Mouse (Mus musculus) forebrain, embryonic 10.5 days (tissue): ENCODE data around the gene Vps25. TPM values are rescaled to one million over a fixed set of nuclear protein-coding genes. Genes with fewer than 3 reads are reported as not detected.

Experiments used
- DNase-seq: peaks from one replicate; pipeline ENCODE4 v3.0.0-alpha.2; 2017; ENCODE audit warnings: low spot score; ENCODE audit errors: extremely low spot score
- H3K27ac ChIP-seq: fragments of 300-500 bp; sonication (generic); 2 replicates; pipeline ENCODE4 v1.5.1; 2016; ENCODE audit warnings: mild to moderate bottlenecking
- H3K27me3 ChIP-seq: fragments of 300-500 bp; sonication (generic); 2 replicates; pipeline ENCODE4 v1.6.1; 2016; ENCODE audit warnings: mild to moderate bottlenecking; ENCODE audit not compliant: poor library complexity, severe bottlenecking
- H3K36me3 ChIP-seq: fragments of 300-500 bp; sonication (generic); replicated peaks from 2 replicates; pipeline ENCODE4 v1.6.1; 2016; ENCODE audit warnings: mild to moderate bottlenecking, moderate library complexity
- H3K4me1 ChIP-seq: fragments of 300-500 bp; sonication (generic); 2 replicates; pipeline ENCODE4 v1.6.1; 2016
- H3K4me3 ChIP-seq: fragments of 300-500 bp; sonication (generic); 2 replicates; pipeline ENCODE4 v1.5.1; 2016; ENCODE audit warnings: mild to moderate bottlenecking, moderate library complexity
- H3K9me3 ChIP-seq: fragments of 300-500 bp; sonication (generic); 2 replicates; pipeline ENCODE4 v1.6.1; 2016; ENCODE audit warnings: mild to moderate bottlenecking, moderate library complexity
- WGBS: fragments of 180-500 bp; shearing (Covaris S2); methylation state at CpG from one replicate; pipeline ENCODE4 v1.1.7; 2016; 5-methylcytosine and 5-hydroxymethylcytosine counted together
- polyA plus RNA-seq: library from polyadenylated mRNA; unstranded; fragments of >200 nt; fragmentation: Nextera tagmentation; extraction: Ambion mirVana; gene quantifications from 2 replicates; pipeline ENCODE4 v1.2.1, GENCODE M21; 2016

The Vps25 gene
- polyA plus RNA-seq, 1 experiment from 2014 or later, result 128 TPM

- H3K27me3 ChIP-seq, result peaks cover 95% of the 10 kb centered on the region
- H3K4me3 ChIP-seq, result peak overlapping the region; percentile 42
- no peaks in the 10 kb centered on the region for H3K9me3 ChIP-seq
- WGBS, result 16% methylated on average over 6 of the region's 6 CpGs
- peaks cover 60% of the 10 kb centered on the region for H3K4me1 ChIP-seq
- DNase-seq, result no peak
- no peaks in the 10 kb centered on the region for H3K36me3 ChIP-seq
- H3K27ac ChIP-seq, result no peak overlapping the region
These were observed 12.4 kb downstream of the Vps25 start for GRCm38 (mm10) chr11:101265906-101266305.

GRCm38 (mm10) chr11:101269577-101270116 is 16.1 kb downstream of the Vps25 start:
- H3K9me3 ChIP-seq, result no peaks in the 10 kb centered on the region
- H3K27me3 ChIP-seq, result peaks cover 57% of the 10 kb centered on the region
- H3K27ac ChIP-seq, result no peak overlapping the region
- DNase-seq, result no peak
- no peaks in the 10 kb centered on the region for H3K36me3 ChIP-seq
- H3K4me1 ChIP-seq, result peaks cover 25% of the 10 kb centered on the region
- 45% methylated on average over 10 of the region's 10 CpGs for WGBS
- no peak overlapping the region for H3K4me3 ChIP-seq

GRCm38 (mm10) chr11:101272446-101272845 is 18.9 kb downstream of the Vps25 start:
- DNase-seq, result no peak
- Histone ChIP-seq H3K4me3 (no peak overlapping the region), H3K27ac (no peak overlapping the region), H3K27me3 (peaks cover 55% of the 10 kb centered on the region), H3K4me1 (peaks cover 28% of the 10 kb centered on the region), H3K36me3 (peaks cover 16% of the 10 kb centered on the region), H3K9me3 (no peaks in the 10 kb centered on the region)
- whole genome bisulfite sequencing, result 92% methylated on average over 3 of the region's 3 CpGs

DNA sequence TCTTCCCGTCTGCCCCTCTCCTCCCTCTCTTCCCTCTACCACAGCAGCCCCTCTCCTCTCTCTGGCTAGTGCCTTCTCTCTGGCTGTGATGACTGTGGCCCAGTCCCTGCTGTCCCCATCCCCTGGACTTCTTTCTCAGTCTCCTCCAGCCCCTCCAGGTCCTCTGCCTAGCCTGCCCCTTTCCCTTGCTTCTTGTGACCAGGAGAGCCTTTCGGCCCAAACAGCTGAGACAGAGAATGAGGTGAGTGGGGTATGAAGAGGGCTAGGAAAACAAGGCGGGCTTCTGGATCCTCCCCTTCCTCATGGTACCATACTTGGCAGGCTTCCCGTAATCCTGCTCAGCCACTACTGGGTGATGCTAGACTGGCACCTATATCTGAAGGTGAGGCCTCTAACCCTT is 21.8 kb downstream of the Vps25 start:
- Histone ChIP-seq H3K9me3 (no peaks in the 10 kb centered on the region), H3K4me3 (no peak overlapping the region), H3K27ac (peak overlapping the region; percentile 51; the same call in 1 of the 2 replicates), H3K36me3 (peaks cover 18% of the 10 kb centered on the region), H3K4me1 (peaks cover 36% of the 10 kb centered on the region), H3K27me3 (peaks cover 43% of the 10 kb centered on the region)
- no peak for DNase-seq
- 76% methylated on average over 4 of the region's 4 CpGs for WGBS

- 29% methylated on average over 27 of the region's 27 CpGs for WGBS
- H3K36me3 ChIP-seq, result peaks cover 18% of the 10 kb centered on the region
- peak overlapping the region; percentile 89 for H3K4me3 ChIP-seq
- 0 out of 2 replicates have a peak overlapping the region, but pooled peaks have one; percentile 35 for H3K27ac ChIP-seq
- no peaks in the 10 kb centered on the region for H3K9me3 ChIP-seq
- peaks cover 36% of the 10 kb centered on the region for H3K4me1 ChIP-seq
- no peak for DNase-seq
- H3K27me3 ChIP-seq, result peaks cover 54% of the 10 kb centered on the region
These were observed 23.0 kb downstream of the Vps25 start for GRCm38 (mm10) chr11:101276319-101277070.

GRCm38 (mm10) chr11:101277381-101278222 is 24.1 kb downstream of the Vps25 start:
- Histone ChIP-seq H3K4me3 (peak overlapping the region; percentile 89), H3K36me3 (peaks cover 18% of the 10 kb centered on the region), H3K4me1 (peaks cover 39% of the 10 kb centered on the region), H3K27ac (peak overlapping the region; percentile 89), H3K9me3 (no peaks in the 10 kb centered on the region), H3K27me3 (peaks cover 59% of the 10 kb centered on the region)
- DNase-seq, result no peak
- 83% methylated on average over 12 of the region's 12 CpGs for WGBS

DNA sequence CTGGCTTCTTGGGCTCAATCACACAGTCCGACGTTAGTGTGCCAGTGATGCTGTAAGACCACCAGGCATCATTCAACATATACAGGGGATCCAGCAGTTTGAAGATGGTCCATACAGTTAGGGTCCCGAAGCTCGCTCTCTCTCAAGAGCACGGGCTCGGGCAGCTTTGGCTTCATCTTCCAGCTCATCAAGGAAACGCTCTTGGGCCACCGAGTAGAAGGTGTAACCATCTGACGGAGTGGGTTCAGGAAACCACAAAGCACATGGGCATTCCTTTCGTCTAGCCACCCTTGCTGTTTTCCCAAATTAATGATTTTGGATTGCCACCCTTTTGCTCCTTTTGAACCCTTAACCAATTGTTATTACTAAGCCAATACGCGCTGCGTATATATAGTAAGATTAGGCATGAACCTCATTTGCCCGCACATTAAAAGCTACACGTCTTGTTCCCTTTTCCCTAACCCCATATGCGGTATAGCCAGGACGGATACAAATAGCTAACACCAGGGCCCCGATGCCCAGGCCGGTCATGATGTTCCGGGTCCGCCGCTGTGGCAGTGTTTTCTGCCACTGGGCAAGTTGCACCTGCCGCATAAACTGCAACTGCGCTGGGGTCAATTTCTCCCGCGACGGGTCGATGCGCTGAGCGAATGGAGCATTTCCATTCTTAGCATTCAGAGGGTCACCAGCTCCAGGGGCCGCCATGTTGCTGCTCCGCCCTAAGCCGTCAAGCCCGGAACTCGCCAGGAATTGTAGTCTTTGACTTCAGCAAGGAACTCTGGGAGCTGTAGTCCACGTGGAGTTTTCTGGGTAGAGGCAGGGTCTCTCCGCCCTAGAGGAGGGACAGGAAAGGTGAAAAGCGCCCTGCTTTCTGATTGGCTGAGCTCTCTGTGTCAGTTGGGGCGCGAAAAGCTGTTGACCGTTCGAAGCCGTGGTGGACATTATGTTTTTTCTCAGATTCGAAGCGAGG is 25.0 kb downstream of the Vps25 start, which contains the start of the genes Cntd1 and Coa3:
TSS of gene Cntd1 (plus strand) at position 790 of the 970 bp plus-strand sequence.
TSS of gene Coa3 (minus strand) at position 892 of the 970 bp plus-strand sequence.
- H3K36me3 ChIP-seq, result peaks cover 18% of the 10 kb centered on the region
- whole genome bisulfite sequencing, result 12% methylated on average over 45 of the region's 45 CpGs
- peaks cover 48% of the 10 kb centered on the region for H3K4me1 ChIP-seq
- peak within 1 kb of the TSS; percentile 89 for H3K4me3 ChIP-seq
- no peaks in the 10 kb centered on the region for H3K9me3 ChIP-seq
- H3K27me3 ChIP-seq, result peaks cover 62% of the 10 kb centered on the region
- DNase-seq, result peak; percentile 89
- H3K27ac ChIP-seq, result peak within 1 kb of the TSS; percentile 89

GRCm38 (mm10) chr11:101279193-101279569 is 25.7 kb downstream of the Vps25 start:
- H3K4me1 ChIP-seq, result peaks cover 54% of the 10 kb centered on the region
- no peak for DNase-seq
- peak overlapping the region; percentile 89 for H3K4me3 ChIP-seq
- no peaks in the 10 kb centered on the region for H3K9me3 ChIP-seq
- WGBS, result 63% methylated on average over 14 of the region's 14 CpGs
- H3K36me3 ChIP-seq, result peaks cover 18% of the 10 kb centered on the region
- peak overlapping the region; percentile 89 for H3K27ac ChIP-seq
- peaks cover 66% of the 10 kb centered on the region for H3K27me3 ChIP-seq

GRCm38 (mm10) chr11:101280837-101281236 is 27.3 kb downstream of the Vps25 start:
- peaks cover 51% of the 10 kb centered on the region for H3K4me1 ChIP-seq
- no peak overlapping the region for H3K27ac ChIP-seq
- peaks cover 22% of the 10 kb centered on the region for H3K36me3 ChIP-seq
- DNase-seq, result no peak
- no peaks in the 10 kb centered on the region for H3K9me3 ChIP-seq
- H3K4me3 ChIP-seq, result no peak overlapping the region
- WGBS, result 54% methylated on average over 7 of the region's 7 CpGs
- peaks cover 63% of the 10 kb centered on the region for H3K27me3 ChIP-seq

DNA sequence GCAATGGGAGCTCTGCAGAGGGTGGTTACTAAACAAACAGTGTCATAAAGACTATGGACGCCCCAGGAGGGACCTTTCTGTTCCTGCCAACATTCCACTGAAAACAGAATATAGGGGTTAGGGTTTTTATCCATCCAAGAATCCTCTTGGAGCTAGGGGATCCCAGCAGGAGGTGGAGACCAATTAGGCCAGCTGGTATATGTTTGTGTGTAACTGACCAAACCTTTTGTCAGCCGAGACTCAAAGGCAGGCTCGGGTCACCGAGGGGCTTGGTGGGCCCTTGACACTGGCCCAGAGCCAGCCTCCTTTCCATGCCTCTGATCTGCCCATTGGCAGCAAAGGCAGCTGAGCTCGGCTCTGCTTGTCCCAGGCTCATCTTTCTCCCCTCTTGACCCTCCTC is 29.4 kb downstream of the Vps25 start:
- H3K4me3 ChIP-seq, result 0 out of 2 replicates have a peak overlapping the region, but pooled peaks have one; percentile 14
- H3K36me3 ChIP-seq, result peaks cover 23% of the 10 kb centered on the region
- H3K4me1 ChIP-seq, result peaks cover 31% of the 10 kb centered on the region
- DNase-seq, result no peak
- peaks cover 44% of the 10 kb centered on the region for H3K27me3 ChIP-seq
- WGBS, result 17% methylated on average over 5 of the region's 5 CpGs
- peak overlapping the region; percentile 35; the same call in 1 of the 2 replicates for H3K27ac ChIP-seq
- no peaks in the 10 kb centered on the region for H3K9me3 ChIP-seq

DNA sequence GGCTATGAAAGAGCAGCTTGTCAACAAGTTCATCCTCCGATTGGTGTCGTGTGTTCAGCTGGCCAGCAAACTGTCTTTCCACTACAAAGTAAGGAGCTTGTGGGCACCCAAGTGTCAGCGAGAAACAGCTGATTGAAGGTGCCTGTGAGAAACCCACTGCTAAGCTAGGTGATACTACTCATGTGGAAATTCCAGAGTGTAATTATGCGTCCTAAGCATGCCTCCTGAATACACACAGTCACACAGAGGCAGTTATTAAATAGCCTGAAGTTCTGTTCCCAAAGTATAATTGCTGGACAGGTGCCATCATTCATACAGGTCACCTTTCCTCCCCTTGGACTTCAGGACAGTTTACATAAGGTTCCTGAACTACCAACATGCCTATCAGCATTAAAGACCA is 30.3 kb downstream of the Vps25 start:
- no peak overlapping the region for H3K27ac ChIP-seq
- peaks cover 44% of the 10 kb centered on the region for H3K27me3 ChIP-seq
- peaks cover 32% of the 10 kb centered on the region for H3K36me3 ChIP-seq
- no peaks in the 10 kb centered on the region for H3K9me3 ChIP-seq
- 81% methylated on average over 4 of the region's 4 CpGs for WGBS
- peaks cover 25% of the 10 kb centered on the region for H3K4me1 ChIP-seq
- DNase-seq, result no peak
- no peak overlapping the region for H3K4me3 ChIP-seq

DNA sequence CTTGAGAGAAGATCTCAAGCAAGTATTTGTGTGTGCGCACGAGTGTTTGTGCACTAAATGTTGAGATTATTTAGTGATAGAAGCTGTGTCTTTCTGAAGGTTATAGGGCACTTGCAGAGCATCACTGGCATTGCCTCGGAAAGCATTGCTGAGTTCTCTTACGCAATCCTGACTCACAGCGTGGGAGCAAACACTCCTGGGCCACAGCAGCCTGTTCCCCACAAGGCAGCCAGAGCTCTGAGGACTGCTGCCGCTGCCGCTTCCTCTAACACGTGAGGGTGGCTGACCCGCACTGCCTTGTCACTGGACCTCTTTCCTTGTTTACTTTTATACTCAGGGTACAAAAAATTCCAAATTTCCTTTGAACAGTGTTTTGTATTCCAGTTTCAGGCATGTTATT is 33.8 kb downstream of the Vps25 start:
- 90% methylated on average over 9 of the region's 9 CpGs for WGBS
- Histone ChIP-seq H3K4me1 (peaks cover 17% of the 10 kb centered on the region), H3K27ac (no peak overlapping the region), H3K4me3 (no peak overlapping the region), H3K9me3 (no peaks in the 10 kb centered on the region), H3K36me3 (peaks cover 67% of the 10 kb centered on the region), H3K27me3 (peaks cover 13% of the 10 kb centered on the region; the same call in 1 of the 2 replicates)
- no peak for DNase-seq
